In genomic region chr1:136758730-136759129, GRCm38 (mm10) we compare ENCODE assay signal across 18 mouse cellular contexts.
DNase-seq lines count a peak whose midpoint lies in the region; ATAC-seq and TF ChIP-seq lines count a peak whose summit lies in the region.
"Had no signal": no experiment of that assay in that cellular context is flagged by ENCODE, and none has a peak within 500 bp of the region (broad histone marks: within the 10 kb centered on the region; RNA-seq: fewer than 3 reads in every experiment).

No protein-coding gene starts in this region.

- intact Hi-C loops in gastrocnemius, adult 2 months (cut with DNase I) = no loop called here

- peak; percentile 11; the same call in 1 of the 2 replicates for TF ChIP-seq CTCF in gastrocnemius, adult 2 months (IDR thresholded peaks at IDR 0.05)
- TF ChIP-seq CTCF in lung, postnatal 0 days (IDR thresholded peaks at IDR 0.05) = peak; percentile 43

- H3K4me1 ChIP-seq in lung, postnatal 0 days (ENCODE audit: insufficient read depth, low read depth, low read length) = no peaks in the 10 kb centered on the region
- H3K4me1 ChIP-seq: hindbrain, embryonic 12.5 days; limb, embryonic 12.5 days; liver, embryonic 15.5 days had no signal

- no peak for DNase-seq in gastrocnemius, adult 2 months
- DNase-seq in gastrocnemius, postnatal 4 days (ENCODE audit: low spot score in 2 of 2) = no peak
- DNase-seq in lung, postnatal 0 days (ENCODE audit: low spot score) = no peak
- no peak for DNase-seq in lung, postnatal 36 days
- peak; percentile 69 for DNase-seq in WW6 (ENCODE audit: low read depth, low spot score)
- DNase-seq in urinary bladder, postnatal 25 days (ENCODE audit: low spot score) = no peak
- DNase-seq: adrenal gland, adult 8-10 months; cerebellum, postnatal 14 days; forebrain, postnatal 0 days; heart, adult 2 months; kidney, adult 18-20 months; retina, postnatal 1 day; thymus, postnatal 36 days had no signal

- H3K4me2 ChIP-seq in lung, postnatal 0 days (replicated peaks; ENCODE audit: low read depth, low read length) = no peak overlapping the region
- H3K4me2 ChIP-seq: hindbrain, embryonic 12.5 days; limb, embryonic 12.5 days; liver, embryonic 15.5 days had no signal

- H3K36me3 ChIP-seq in lung, postnatal 0 days (ENCODE audit: insufficient read depth, low read length) = no peaks in the 10 kb centered on the region
- H3K36me3 ChIP-seq: hindbrain, embryonic 12.5 days; limb, embryonic 12.5 days; liver, embryonic 15.5 days had no signal

- no peak for TF ChIP-seq EP300 in lung, postnatal 0 days (IDR thresholded peaks at IDR 0.05)

- H3K4me3 ChIP-seq in gastrocnemius, adult 2 months = no peak overlapping the region
- H3K4me3 ChIP-seq in lung, postnatal 0 days (ENCODE audit: low read depth, low read length) = no peak overlapping the region
- H3K4me3 ChIP-seq: heart, adult 2 months; hindbrain, embryonic 12.5 days; limb, embryonic 12.5 days; liver, embryonic 15.5 days had no signal

- H3K9ac ChIP-seq in lung, postnatal 0 days (replicated peaks; ENCODE audit: low read depth) = no peak overlapping the region
- H3K9ac ChIP-seq: forebrain, postnatal 0 days; hindbrain, embryonic 12.5 days; limb, embryonic 12.5 days; liver, embryonic 15.5 days had no signal

- ATAC-seq in lung, postnatal 0 days = no peak
- no peak for ATAC-seq in megakaryocyte progenitor cell, adult 5-6 weeks (replicated peaks; ENCODE audit: poor library complexity)
- no peak for ATAC-seq in inflammation-experienced regulatory T-cells, adult 6 months
- ATAC-seq: forebrain, postnatal 0 days had no signal

- H3K9me3 ChIP-seq in lung, postnatal 0 days (ENCODE audit: low read length) = no peaks in the 10 kb centered on the region
- H3K9me3 ChIP-seq: liver, embryonic 15.5 days had no signal

- 74% methylated on average over 10 of the region's 10 CpGs for WGBS in lung, postnatal 0 days

- H3K27me3 ChIP-seq in lung, postnatal 0 days (replicated peaks; ENCODE audit: insufficient read depth, low read length) = no peaks in the 10 kb centered on the region
- H3K27me3 ChIP-seq: hindbrain, embryonic 12.5 days; limb, embryonic 12.5 days; liver, embryonic 15.5 days had no signal

- H3K27ac ChIP-seq in gastrocnemius, adult 2 months = no peak overlapping the region
- H3K27ac ChIP-seq in lung, postnatal 0 days (ENCODE audit: low read length) = no peak overlapping the region
- H3K27ac ChIP-seq: heart, adult 2 months; hindbrain, embryonic 12.5 days; limb, embryonic 12.5 days; liver, embryonic 15.5 days had no signal
